Mouse (Mus musculus): ENCODE measurements around the gene Gm14569. TPM values are rescaled to one million over a fixed set of nuclear protein-coding genes. Genes with fewer than 3 reads are reported as not detected.

Gene Gm14569
- polyA plus RNA-seq, 1 experiment = under 0.01 TPM

- Histone ChIP-seq H3K79me2 (ENCODE audit: control insufficient read depth, insufficient read depth) (no peaks in the 10 kb centered on the region), H3K79me3 (ENCODE audit: low read depth) (no peaks in the 10 kb centered on the region), H3K36me3 (ENCODE audit: control insufficient read depth, insufficient read depth) (no peaks in the 10 kb centered on the region), H3K27me3 (ENCODE audit: control insufficient read depth, insufficient read depth, insufficient read length) (no peaks in the 10 kb centered on the region), H3K4me3 (ENCODE audit: insufficient read depth, poor library complexity, severe bottlenecking) (no peak overlapping the region), H3ac (ENCODE audit: control insufficient read depth, insufficient read length, low read depth) (no peak overlapping the region)
- TF ChIP-seq FOSL1 (IDR thresholded peaks at IDR 0.05; ENCODE audit: insufficient read depth, low read length, poor library complexity, severe bottlenecking) = no peak
- TF ChIP-seq MYOD1 (IDR thresholded peaks at IDR 0.05; ENCODE audit: control insufficient read depth, insufficient read length, low read depth) = no peak
- no peak for TF ChIP-seq CTCF (IDR thresholded peaks at IDR 0.05; ENCODE audit: control insufficient read depth, insufficient read depth, insufficient read length)
- no peak for TF ChIP-seq MYOG (IDR thresholded peaks at IDR 0.05; ENCODE audit: control insufficient read depth, extremely low read depth, insufficient read length)
- TF ChIP-seq CEBPB (IDR thresholded peaks at IDR 0.05; ENCODE audit: low read depth) = no peak
- TF ChIP-seq MAX (IDR thresholded peaks at IDR 0.05) = no peak
- no peak for TF ChIP-seq USF1 (IDR thresholded peaks at IDR 0.05; ENCODE audit: low read depth)
Measured at GRCm38 (mm10) chrX:36513231-36513630, 21.6 kb upstream of the Gm14569 start.

- no peaks in the 10 kb centered on the region for H3K79me3 ChIP-seq (ENCODE audit: low read depth)
- TF ChIP-seq CEBPB (IDR thresholded peaks at IDR 0.05; ENCODE audit: low read depth) (no peak), MYOG (IDR thresholded peaks at IDR 0.05; ENCODE audit: control insufficient read depth, extremely low read depth, insufficient read length) (no peak), CTCF (IDR thresholded peaks at IDR 0.05; ENCODE audit: control insufficient read depth, insufficient read depth, insufficient read length) (no peak), USF1 (IDR thresholded peaks at IDR 0.05; ENCODE audit: low read depth) (no peak), FOSL1 (IDR thresholded peaks at IDR 0.05; ENCODE audit: insufficient read depth, low read length, poor library complexity, severe bottlenecking) (no peak), MYOD1 (IDR thresholded peaks at IDR 0.05; ENCODE audit: control insufficient read depth, insufficient read length, low read depth) (no peak), MAX (IDR thresholded peaks at IDR 0.05) (no peak)
- no peaks in the 10 kb centered on the region for H3K27me3 ChIP-seq (ENCODE audit: control insufficient read depth, insufficient read depth, insufficient read length)
- no peak overlapping the region for H3K4me3 ChIP-seq (ENCODE audit: insufficient read depth, poor library complexity, severe bottlenecking)
- no peak overlapping the region for H3ac ChIP-seq (ENCODE audit: control insufficient read depth, insufficient read length, low read depth)
- no peaks in the 10 kb centered on the region for H3K36me3 ChIP-seq (ENCODE audit: control insufficient read depth, insufficient read depth)
- no peaks in the 10 kb centered on the region for H3K79me2 ChIP-seq (ENCODE audit: control insufficient read depth, insufficient read depth)
Measured at GRCm38 (mm10) chrX:36506863-36507262, 15.2 kb upstream of the Gm14569 start.

- Histone ChIP-seq H3K36me3 (ENCODE audit: control insufficient read depth, insufficient read depth) (no peaks in the 10 kb centered on the region), H3ac (ENCODE audit: control insufficient read depth, insufficient read length, low read depth) (no peak overlapping the region), H3K79me3 (ENCODE audit: low read depth) (no peaks in the 10 kb centered on the region), H3K27me3 (ENCODE audit: control insufficient read depth, insufficient read depth, insufficient read length) (no peaks in the 10 kb centered on the region), H3K79me2 (ENCODE audit: control insufficient read depth, insufficient read depth) (no peaks in the 10 kb centered on the region), H3K4me3 (ENCODE audit: insufficient read depth, poor library complexity, severe bottlenecking) (no peak overlapping the region)
- TF ChIP-seq MYOD1 (IDR thresholded peaks at IDR 0.05; ENCODE audit: control insufficient read depth, insufficient read length, low read depth) = no peak
Measured at GRCm38 (mm10) chrX:36489506-36489905, 2.1 kb downstream of the Gm14569 start.

GRCm38 (mm10) chrX:36487996-36488395 lies 3.6 kb downstream of the Gm14569 start:
- no peaks in the 10 kb centered on the region for H3K79me2 ChIP-seq (ENCODE audit: control insufficient read depth, insufficient read depth)
- no peaks in the 10 kb centered on the region for H3K79me3 ChIP-seq (ENCODE audit: low read depth)
- no peaks in the 10 kb centered on the region for H3K27me3 ChIP-seq (ENCODE audit: control insufficient read depth, insufficient read depth, insufficient read length)
- H3K4me3 ChIP-seq (ENCODE audit: insufficient read depth, poor library complexity, severe bottlenecking) = no peak overlapping the region
- H3ac ChIP-seq (ENCODE audit: control insufficient read depth, insufficient read length, low read depth) = no peak overlapping the region
- TF ChIP-seq USF1 (IDR thresholded peaks at IDR 0.05; ENCODE audit: low read depth) (no peak), MYOD1 (IDR thresholded peaks at IDR 0.05; ENCODE audit: control insufficient read depth, insufficient read length, low read depth) (no peak), FOSL1 (IDR thresholded peaks at IDR 0.05; ENCODE audit: insufficient read depth, low read length, poor library complexity, severe bottlenecking) (no peak), MAX (IDR thresholded peaks at IDR 0.05) (no peak), MYOG (IDR thresholded peaks at IDR 0.05; ENCODE audit: control insufficient read depth, extremely low read depth, insufficient read length) (no peak), CTCF (IDR thresholded peaks at IDR 0.05; ENCODE audit: control insufficient read depth, insufficient read depth, insufficient read length) (no peak), CEBPB (IDR thresholded peaks at IDR 0.05; ENCODE audit: low read depth) (no peak)
- no peaks in the 10 kb centered on the region for H3K36me3 ChIP-seq (ENCODE audit: control insufficient read depth, insufficient read depth)

GRCm38 (mm10) chrX:36474873-36475272 lies 16.8 kb downstream of the Gm14569 start:
- Histone ChIP-seq H3K36me3 (ENCODE audit: control insufficient read depth, insufficient read depth) (no peaks in the 10 kb centered on the region), H3ac (ENCODE audit: control insufficient read depth, insufficient read length, low read depth) (no peak overlapping the region), H3K79me2 (ENCODE audit: control insufficient read depth, insufficient read depth) (no peaks in the 10 kb centered on the region), H3K4me3 (ENCODE audit: insufficient read depth, poor library complexity, severe bottlenecking) (no peak overlapping the region), H3K79me3 (ENCODE audit: low read depth) (no peaks in the 10 kb centered on the region), H3K27me3 (ENCODE audit: control insufficient read depth, insufficient read depth, insufficient read length) (no peaks in the 10 kb centered on the region)
- TF ChIP-seq FOSL1 (IDR thresholded peaks at IDR 0.05; ENCODE audit: insufficient read depth, low read length, poor library complexity, severe bottlenecking) = no peak
- TF ChIP-seq CTCF (IDR thresholded peaks at IDR 0.05; ENCODE audit: control insufficient read depth, insufficient read depth, insufficient read length) = no peak

- no peak overlapping the region for H3ac ChIP-seq (ENCODE audit: control insufficient read depth, insufficient read length, low read depth)
- no peaks in the 10 kb centered on the region for H3K36me3 ChIP-seq (ENCODE audit: control insufficient read depth, insufficient read depth)
- TF ChIP-seq MAX (IDR thresholded peaks at IDR 0.05) (no peak), USF1 (IDR thresholded peaks at IDR 0.05; ENCODE audit: low read depth) (no peak), MYOD1 (IDR thresholded peaks at IDR 0.05; ENCODE audit: control insufficient read depth, insufficient read length, low read depth) (no peak), CEBPB (IDR thresholded peaks at IDR 0.05; ENCODE audit: low read depth) (no peak), CTCF (IDR thresholded peaks at IDR 0.05; ENCODE audit: control insufficient read depth, insufficient read depth, insufficient read length) (no peak), MYOG (IDR thresholded peaks at IDR 0.05; ENCODE audit: control insufficient read depth, extremely low read depth, insufficient read length) (no peak), FOSL1 (IDR thresholded peaks at IDR 0.05; ENCODE audit: insufficient read depth, low read length, poor library complexity, severe bottlenecking) (no peak)
- no peaks in the 10 kb centered on the region for H3K79me2 ChIP-seq (ENCODE audit: control insufficient read depth, insufficient read depth)
- no peak overlapping the region for H3K4me3 ChIP-seq (ENCODE audit: insufficient read depth, poor library complexity, severe bottlenecking)
- no peaks in the 10 kb centered on the region for H3K79me3 ChIP-seq (ENCODE audit: low read depth)
- no peaks in the 10 kb centered on the region for H3K27me3 ChIP-seq (ENCODE audit: control insufficient read depth, insufficient read depth, insufficient read length)
Measured at GRCm38 (mm10) chrX:36474103-36474751, 17.4 kb downstream of the Gm14569 start.

Data from C2C12 (cell line).